Mouse (Mus musculus): ENCODE measurements around the gene Ncoa5.

DNA sequence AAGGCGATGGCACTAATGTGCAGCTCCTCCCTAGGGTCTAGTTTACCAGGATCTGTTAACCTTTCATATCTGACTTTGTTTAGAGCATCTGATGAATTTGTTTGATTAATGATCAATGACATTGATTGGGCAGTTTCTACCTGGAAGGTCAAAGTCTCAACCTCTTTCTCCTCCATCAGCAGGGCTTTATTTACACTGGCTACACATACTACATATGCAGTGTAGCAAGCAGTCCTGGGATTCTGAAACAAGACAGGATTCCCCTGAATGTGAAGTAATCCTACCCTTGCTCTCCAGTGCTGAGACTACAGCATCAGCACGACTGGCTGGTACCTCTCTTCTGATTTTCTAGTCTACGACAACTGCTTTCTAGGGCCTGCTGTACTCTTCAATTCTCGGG, 27.9 kb downstream of the Ncoa5 start:
- no peak for TF ChIP-seq CTCF (IDR thresholded peaks at IDR 0.05; ENCODE audit: low read depth)
- no peak for TF ChIP-seq EP300 (optimal IDR thresholded peaks at IDR 0.05)

Data from stomach, postnatal 0 days (tissue).